Mouse (Mus musculus) hindbrain, embryonic 10.5 days (tissue): Measurements from ENCODE around the gene Gabra5. TPM values are rescaled to one million over a fixed set of nuclear protein-coding genes. Genes with fewer than 3 reads are reported as not detected.

ENCODE experiments used
- DNase-seq: peaks from one replicate; pipeline ENCODE4 v3.0.0-alpha.2; 2017; ENCODE audit warnings: low spot score
- H3K27ac ChIP-seq: fragments of 300-500 bp; sonication (generic); 2 replicates; pipeline ENCODE4 v1.5.1; 2016; ENCODE audit warnings: mild to moderate bottlenecking, moderate library complexity
- H3K27me3 ChIP-seq: fragments of 300-500 bp; sonication (generic); 2 replicates; pipeline ENCODE4 v1.6.1; 2016; ENCODE audit warnings: mild to moderate bottlenecking; ENCODE audit not compliant: poor library complexity, insufficient read depth, severe bottlenecking
- H3K36me3 ChIP-seq: fragments of 300-500 bp; sonication (generic); 2 replicates; pipeline ENCODE4 v1.6.1; 2016; ENCODE audit warnings: mild to moderate bottlenecking, moderate library complexity
- H3K4me1 ChIP-seq: fragments of 300-500 bp; sonication (generic); replicated peaks from 2 replicates; pipeline ENCODE4 v1.6.1; 2016; ENCODE audit warnings: mild to moderate bottlenecking
- H3K4me3 ChIP-seq: fragments of 300-500 bp; sonication (generic); 2 replicates; pipeline ENCODE4 v1.5.1; 2016; ENCODE audit warnings: mild to moderate bottlenecking, moderate library complexity
- H3K9me3 ChIP-seq: fragments of 300-500 bp; sonication (generic); 2 replicates; pipeline ENCODE4 v1.6.1; 2016; ENCODE audit warnings: mild to moderate bottlenecking, moderate library complexity
- WGBS: fragments of 180-500 bp; shearing (Covaris S2); methylation state at CpG from one replicate; pipeline ENCODE4 v1.1.7; 2016; 5-methylcytosine and 5-hydroxymethylcytosine counted together
- polyA plus RNA-seq: library from polyadenylated mRNA; unstranded; fragments of >200 nt; fragmentation: Nextera tagmentation; extraction: Ambion mirVana; gene quantifications from 2 replicates; pipeline ENCODE4 v1.2.1, GENCODE M21; 2016

Gabra5 gene
- polyA plus RNA-seq, 1 experiment from 2014 or later, result 0.46 TPM

DNA sequence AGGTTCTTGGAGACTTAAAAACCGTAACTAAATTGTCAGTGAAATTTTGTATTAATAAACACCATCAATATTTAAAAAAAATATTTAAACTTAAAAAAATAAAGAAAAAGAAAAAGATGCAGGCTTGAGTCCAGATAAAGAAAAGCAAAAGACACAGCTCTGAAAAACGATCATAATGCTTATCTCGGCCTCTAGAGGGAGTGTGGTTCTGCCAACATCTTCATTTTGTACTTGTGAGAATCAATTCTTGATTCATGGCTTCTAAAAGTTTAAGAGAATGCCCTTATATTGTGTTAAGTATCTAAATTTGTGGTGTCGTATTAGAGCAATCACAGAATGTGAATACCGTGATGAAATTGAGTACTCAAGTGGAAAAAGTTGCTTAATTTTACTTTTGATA is 49.5 kb downstream of the Gabra5 start:
- 70% methylated on average over 5 of the region's 5 CpGs for WGBS
- Histone ChIP-seq H3K4me1 (no peaks in the 10 kb centered on the region), H3K27ac (no peak overlapping the region), H3K4me3 (no peak overlapping the region), H3K9me3 (no peaks in the 10 kb centered on the region), H3K36me3 (no peaks in the 10 kb centered on the region), H3K27me3 (no peaks in the 10 kb centered on the region)
- DNase-seq, result no peak

DNA sequence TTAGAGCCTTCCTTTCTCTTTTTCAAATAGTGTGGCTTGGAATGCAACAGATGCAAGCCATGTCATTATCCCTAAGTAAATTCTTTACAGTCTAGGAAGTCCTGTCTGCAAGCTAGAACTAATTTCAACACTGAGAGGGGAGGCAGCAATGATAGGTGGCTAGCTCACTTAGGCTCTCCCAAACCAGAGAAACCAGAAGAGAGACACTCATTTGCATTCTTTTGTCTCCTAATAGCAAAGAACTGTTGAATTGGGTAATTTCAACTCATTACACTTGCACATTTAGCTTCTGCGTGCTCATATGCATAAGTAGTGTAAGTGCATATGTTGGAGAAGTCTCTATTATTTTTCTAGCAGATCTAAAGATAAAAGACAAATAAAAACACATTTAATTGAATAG is 61.6 kb downstream of the Gabra5 start:
- Histone ChIP-seq H3K4me3 (no peak overlapping the region), H3K27me3 (no peaks in the 10 kb centered on the region), H3K27ac (no peak overlapping the region), H3K36me3 (no peaks in the 10 kb centered on the region), H3K9me3 (no peaks in the 10 kb centered on the region), H3K4me1 (no peaks in the 10 kb centered on the region)
- no peak for DNase-seq
- WGBS, result 78% methylated on average over 1 of the region's 1 CpGs

DNA sequence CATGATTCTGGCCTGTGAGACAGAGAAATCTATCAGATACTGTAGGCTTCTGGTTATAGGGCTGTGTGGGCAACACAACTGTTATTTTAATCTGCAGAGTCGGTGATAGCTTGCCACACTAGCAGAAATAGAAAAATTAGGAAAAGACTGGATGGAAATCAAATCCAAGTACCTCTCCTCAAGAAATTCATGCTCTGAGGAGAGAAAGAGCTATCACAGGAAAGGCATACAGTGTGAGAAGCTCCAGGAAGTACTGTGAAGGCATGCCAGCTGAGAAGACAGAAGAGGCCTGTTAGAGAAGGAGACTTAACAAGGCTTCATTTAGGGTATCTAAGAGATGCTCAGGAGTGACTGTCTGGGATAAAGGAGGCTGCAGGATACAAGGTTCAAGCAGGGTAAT is 87.2 kb downstream of the Gabra5 start:
- no peaks in the 10 kb centered on the region for H3K4me1 ChIP-seq

DNA sequence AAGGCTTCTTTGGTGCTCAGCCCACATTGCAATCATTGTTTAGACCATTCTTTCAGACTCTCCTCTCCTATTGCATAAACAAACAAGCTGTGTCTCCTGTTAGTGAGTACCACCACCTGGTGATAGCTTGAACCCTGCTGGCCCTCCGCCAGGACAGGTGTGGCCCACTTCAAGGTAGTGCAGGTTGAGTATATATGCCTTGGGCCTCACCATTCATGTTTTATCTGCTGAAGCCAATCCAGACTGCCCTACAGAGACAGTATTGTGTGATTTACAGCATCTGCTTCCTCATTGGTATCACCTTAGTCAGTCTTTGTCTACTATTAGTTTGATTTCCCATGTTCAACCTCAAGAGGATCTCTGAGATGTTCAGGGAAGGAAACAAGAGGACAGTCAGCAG is 88.8 kb downstream of the Gabra5 start:
- Histone ChIP-seq H3K27me3 (no peaks in the 10 kb centered on the region), H3K4me3 (no peak overlapping the region), H3K36me3 (no peaks in the 10 kb centered on the region), H3K4me1 (no peaks in the 10 kb centered on the region), H3K27ac (no peak overlapping the region), H3K9me3 (no peaks in the 10 kb centered on the region)
- DNase-seq, result no peak
- WGBS, result 85% methylated on average over 1 of the region's 1 CpGs

More for the DNA sequence above, 87.2 kb downstream of the Gabra5 start:
- Histone ChIP-seq H3K4me3 (no peak overlapping the region), H3K9me3 (no peaks in the 10 kb centered on the region), H3K27me3 (no peaks in the 10 kb centered on the region), H3K36me3 (no peaks in the 10 kb centered on the region), H3K27ac (no peak overlapping the region)
- 86% methylated on average over 1 of the region's 1 CpGs for WGBS
- DNase-seq, result no peak

DNA sequence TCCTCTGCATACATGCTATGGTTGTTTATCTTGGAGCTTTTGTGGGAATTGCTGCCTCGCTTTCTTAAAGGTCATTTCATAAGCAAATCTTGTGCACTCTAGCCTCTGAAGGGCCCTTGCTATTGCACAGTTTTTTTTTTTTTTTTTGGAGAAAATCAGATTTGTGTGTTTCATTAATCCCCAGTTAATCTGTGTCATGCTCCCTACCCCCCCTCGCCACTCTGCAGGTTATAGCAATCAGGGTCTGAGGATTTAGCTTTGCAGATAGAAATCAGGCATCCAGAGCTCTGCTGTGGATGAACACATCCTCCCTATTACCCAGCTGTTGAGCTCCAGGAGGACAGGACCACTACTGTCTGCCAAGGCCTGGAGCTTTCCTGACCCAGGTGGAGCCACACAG is 90.5 kb downstream of the Gabra5 start, which contains the start of gene Gabrb3:
TSS of gene Gabrb3 (plus strand) at position 301 of the 400 bp plus-strand sequence.
- H3K27ac ChIP-seq, result no peak within 1 kb of the TSS
- no peaks in the 10 kb centered on the region for H3K36me3 ChIP-seq
- no peak within 1 kb of the TSS for H3K4me3 ChIP-seq
- DNase-seq, result no peak
- H3K27me3 ChIP-seq, result no peaks in the 10 kb centered on the region
- H3K9me3 ChIP-seq, result no peaks in the 10 kb centered on the region
- H3K4me1 ChIP-seq, result no peaks in the 10 kb centered on the region
- WGBS, result 83% methylated on average over 2 of the region's 2 CpGs

DNA sequence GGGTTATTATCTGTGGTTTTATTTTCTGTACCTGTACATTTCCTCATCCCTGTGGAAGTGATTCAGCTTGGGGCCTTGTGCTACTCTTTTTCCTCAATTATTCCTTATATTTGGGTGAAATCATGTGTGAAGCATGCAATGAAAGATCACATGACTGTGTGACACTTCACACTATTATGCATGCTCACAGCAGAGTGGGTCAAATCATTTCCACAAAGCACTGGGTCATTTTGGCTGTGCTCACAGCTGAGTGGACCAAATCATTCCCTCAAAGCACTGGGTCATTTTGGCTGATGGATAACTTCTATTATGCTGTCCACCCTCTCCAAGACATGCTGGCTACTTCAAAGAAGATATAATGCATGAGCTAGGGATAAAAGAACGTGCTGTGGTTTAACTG is 97.0 kb downstream of the Gabra5 start:
- Histone ChIP-seq H3K4me1 (0 out of 2 replicates have a peak, but pooled peaks cover 3% of the 10 kb centered on the region), H3K27ac (no peak overlapping the region), H3K27me3 (no peaks in the 10 kb centered on the region), H3K4me3 (no peak overlapping the region), H3K36me3 (no peaks in the 10 kb centered on the region), H3K9me3 (no peaks in the 10 kb centered on the region)
- 32% methylated on average over 1 of the region's 1 CpGs for WGBS
- no peak for DNase-seq

DNA sequence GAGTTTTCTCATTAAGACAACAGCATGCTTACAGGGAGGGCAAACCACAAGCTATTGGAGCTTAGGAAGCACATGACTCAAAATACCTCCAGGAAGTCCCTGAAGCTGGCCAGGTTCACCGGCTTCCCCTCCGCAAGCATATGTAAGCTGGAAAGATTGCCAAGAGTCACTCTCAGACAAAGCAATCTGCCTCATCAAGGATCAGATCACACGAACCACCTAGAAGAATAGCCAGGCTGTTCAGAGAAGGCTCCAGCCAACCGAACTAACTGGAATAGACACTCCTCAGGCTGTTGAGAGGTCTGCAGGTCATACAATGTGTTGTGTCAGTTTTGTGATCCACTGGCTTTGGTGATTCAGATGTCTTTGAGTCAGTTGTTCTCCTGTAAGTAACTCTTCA is 98.7 kb downstream of the Gabra5 start:
- 0 out of 2 replicates have a peak, but pooled peaks cover 3% of the 10 kb centered on the region for H3K4me1 ChIP-seq
- no peak for DNase-seq
- H3K27ac ChIP-seq, result no peak overlapping the region
- H3K36me3 ChIP-seq, result no peaks in the 10 kb centered on the region
- H3K4me3 ChIP-seq, result no peak overlapping the region
- H3K27me3 ChIP-seq, result no peaks in the 10 kb centered on the region
- WGBS, result 87% methylated on average over 4 of the region's 4 CpGs
- no peaks in the 10 kb centered on the region for H3K9me3 ChIP-seq

DNA sequence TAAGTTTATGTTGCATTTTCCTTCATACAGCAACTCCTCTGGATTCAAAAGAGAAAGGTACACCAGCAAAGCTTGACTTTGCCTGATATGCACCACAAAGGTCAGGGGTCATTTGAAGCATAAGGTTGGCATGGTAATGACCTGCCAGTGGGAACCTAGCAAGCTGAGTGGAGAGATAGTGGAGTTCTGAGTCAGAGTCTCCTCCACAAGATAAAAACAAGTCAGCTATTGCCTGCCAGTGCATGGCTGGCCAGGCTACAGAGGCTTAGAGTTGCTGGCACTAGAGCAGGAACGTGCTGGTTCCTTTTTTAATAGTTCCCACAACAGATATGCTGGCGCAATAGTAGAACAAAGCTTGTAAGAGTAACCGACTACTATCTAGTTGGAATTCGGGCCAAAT is 116.3 kb downstream of the Gabra5 start:
- no peaks in the 10 kb centered on the region for H3K9me3 ChIP-seq
- no peak for DNase-seq
- 0 out of 2 replicates have a peak, but pooled peaks cover 7% of the 10 kb centered on the region for H3K4me1 ChIP-seq
- peaks cover under 1% of the 10 kb centered on the region; the same call in 1 of the 2 replicates for H3K27me3 ChIP-seq
- H3K27ac ChIP-seq, result no peak overlapping the region
- H3K4me3 ChIP-seq, result no peak overlapping the region
- 86% methylated on average over 4 of the region's 4 CpGs for WGBS
- no peaks in the 10 kb centered on the region for H3K36me3 ChIP-seq

DNA sequence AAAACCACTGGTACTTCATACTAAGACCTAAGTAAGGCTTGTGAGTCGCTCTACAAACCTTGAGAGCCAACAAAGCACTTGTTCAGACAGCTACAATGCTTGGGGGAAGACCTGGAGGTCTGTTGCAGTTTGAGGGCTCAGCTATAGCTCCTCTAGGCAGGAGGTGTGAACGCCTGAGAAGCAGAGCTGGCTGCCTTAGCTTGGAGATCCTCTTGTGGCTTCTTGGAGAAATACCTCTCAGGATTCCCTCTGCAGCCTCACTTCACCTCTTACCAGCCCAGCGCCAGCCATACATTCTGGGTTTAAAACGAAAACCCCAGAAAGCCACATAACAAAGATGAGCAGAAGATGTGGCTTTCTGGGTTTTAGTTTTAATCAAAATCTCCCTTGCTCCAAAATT is 119.8 kb downstream of the Gabra5 start:
- Histone ChIP-seq H3K27me3 (peaks cover 36% of the 10 kb centered on the region), H3K4me1 (peaks cover 19% of the 10 kb centered on the region), H3K4me3 (no peak overlapping the region), H3K27ac (no peak overlapping the region), H3K9me3 (no peaks in the 10 kb centered on the region), H3K36me3 (no peaks in the 10 kb centered on the region)
- DNase-seq, result no peak
- 50% methylated on average over 4 of the region's 4 CpGs for WGBS

DNA sequence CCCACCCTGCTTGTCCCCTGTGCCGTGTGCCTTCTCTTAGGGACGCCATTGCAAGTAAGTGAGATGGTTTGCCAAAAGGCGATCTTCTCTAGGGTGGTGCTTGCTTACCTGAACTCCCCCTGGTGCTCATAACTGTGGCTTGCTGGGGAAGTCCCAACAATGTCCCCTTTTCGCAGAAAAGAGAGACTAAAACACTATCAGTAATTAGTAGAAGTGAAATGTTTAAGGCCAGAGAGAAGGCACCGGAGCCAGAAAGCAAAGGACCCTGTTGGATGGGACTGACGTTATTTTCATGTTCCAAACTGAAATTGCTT is 122.6 kb downstream of the Gabra5 start:
- no peaks in the 10 kb centered on the region for H3K9me3 ChIP-seq
- peaks cover 19% of the 10 kb centered on the region for H3K4me1 ChIP-seq
- no peaks in the 10 kb centered on the region for H3K36me3 ChIP-seq
- 21% methylated on average over 6 of the region's 6 CpGs for WGBS
- H3K27me3 ChIP-seq, result peaks cover 39% of the 10 kb centered on the region
- H3K4me3 ChIP-seq, result peak overlapping the region; percentile 69
- no peak overlapping the region for H3K27ac ChIP-seq
- no peak for DNase-seq

DNA sequence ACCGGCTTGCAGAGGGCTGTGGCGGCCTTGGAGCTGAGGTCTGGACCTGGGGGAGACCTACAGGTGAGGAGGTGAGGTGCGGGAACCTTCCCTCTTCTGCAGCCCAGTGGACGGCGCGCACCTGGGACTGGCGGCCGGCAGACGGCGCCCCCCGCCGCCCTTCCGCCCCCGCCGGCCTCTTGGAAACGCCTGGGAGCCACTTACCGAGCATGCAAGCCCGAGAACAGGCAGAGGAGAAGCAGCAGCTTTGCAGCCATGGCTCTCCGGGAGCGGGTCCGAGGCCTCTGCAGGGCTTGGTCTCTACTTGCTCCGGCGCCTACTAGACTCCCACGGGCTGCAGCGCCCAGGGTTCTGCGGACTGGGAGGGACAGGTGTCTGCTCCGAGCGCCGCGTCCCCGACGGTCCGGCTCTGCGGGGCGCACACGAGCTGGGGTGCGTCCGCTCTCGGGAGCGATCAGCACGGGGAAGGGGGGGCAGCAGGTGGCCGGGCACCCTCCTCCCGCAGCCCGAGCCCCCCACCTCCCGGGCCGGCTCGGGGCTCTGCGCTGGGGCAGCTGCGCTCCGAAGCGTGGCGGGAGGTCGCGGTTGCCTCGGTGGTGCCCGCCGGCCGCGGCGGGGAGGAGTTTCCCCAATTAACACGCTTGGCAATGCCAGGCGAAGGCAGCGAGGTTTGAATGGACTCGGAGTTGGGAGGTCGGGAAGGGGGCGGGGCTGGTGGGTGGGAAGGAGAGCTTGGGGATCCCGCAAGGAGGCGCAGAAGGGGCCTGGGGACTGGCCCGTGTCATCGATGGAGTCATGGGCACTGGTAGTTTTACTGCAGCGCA is 123.1 kb downstream of the Gabra5 start, which contains the start of gene Gabrg3:
TSS of gene Gabrg3 (minus strand) at position 672 of the 824 bp plus-strand sequence.
- peak within 1 kb of the TSS; percentile 70 for H3K27ac ChIP-seq
- DNase-seq, result peak; percentile 47
- no peaks in the 10 kb centered on the region for H3K36me3 ChIP-seq
- H3K27me3 ChIP-seq, result peaks cover 39% of the 10 kb centered on the region
- H3K4me1 ChIP-seq, result peaks cover 19% of the 10 kb centered on the region
- under 1% methylated on average over 67 of the region's 71 CpGs for WGBS
- peak within 1 kb of the TSS; percentile 69 for H3K4me3 ChIP-seq
- no peaks in the 10 kb centered on the region for H3K9me3 ChIP-seq

DNA sequence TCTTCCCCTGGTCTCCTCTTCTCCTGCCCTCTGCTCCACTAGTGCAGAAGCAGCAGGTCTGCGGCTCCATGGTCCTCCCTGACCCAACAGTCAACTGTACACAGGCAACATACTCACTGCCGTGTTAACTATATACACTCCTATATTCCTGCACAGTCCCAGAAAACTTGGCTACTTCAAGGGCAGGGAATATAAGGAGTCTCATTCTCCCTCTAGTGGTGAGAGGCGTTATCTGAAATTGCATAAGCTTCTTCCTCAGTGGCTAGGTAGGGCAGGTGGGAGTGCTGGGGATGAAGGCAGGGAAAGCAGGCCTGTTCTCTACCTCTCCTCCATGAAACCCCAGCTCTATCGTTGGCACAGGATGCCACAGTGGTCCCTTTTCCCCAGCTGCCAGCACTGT is 125.7 kb downstream of the Gabra5 start:
- Histone ChIP-seq H3K36me3 (no peaks in the 10 kb centered on the region), H3K27me3 (peaks cover 39% of the 10 kb centered on the region), H3K9me3 (no peaks in the 10 kb centered on the region), H3K4me1 (peaks cover 14% of the 10 kb centered on the region), H3K4me3 (no peak overlapping the region), H3K27ac (no peak overlapping the region)
- peak; percentile 3 for DNase-seq
- 38% methylated on average over 4 of the region's 4 CpGs for WGBS

DNA sequence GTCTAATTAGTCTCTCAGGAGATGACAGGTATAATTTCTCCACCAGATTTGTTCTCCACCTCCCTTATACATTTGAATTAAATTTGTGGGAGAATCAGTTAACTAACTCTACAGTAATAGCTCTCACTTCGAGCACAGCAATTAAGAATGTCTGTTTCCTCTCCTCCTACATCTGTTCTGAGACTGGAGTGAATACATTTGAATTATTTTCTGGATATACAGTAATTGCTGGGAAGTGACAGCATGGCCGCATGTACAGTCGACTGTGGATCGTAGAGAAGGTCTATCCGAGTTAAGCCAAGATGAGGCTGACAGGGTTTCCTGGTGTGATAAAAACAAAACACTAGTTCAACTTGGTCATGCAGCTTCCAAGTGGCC is 143.9 kb downstream of the Gabra5 start:
- DNase-seq, result no peak
- WGBS, result 81% methylated on average over 5 of the region's 5 CpGs
- no peaks in the 10 kb centered on the region for H3K9me3 ChIP-seq
- H3K27ac ChIP-seq, result no peak overlapping the region
- no peaks in the 10 kb centered on the region for H3K27me3 ChIP-seq
- no peaks in the 10 kb centered on the region for H3K4me1 ChIP-seq
- H3K4me3 ChIP-seq, result no peak overlapping the region
- H3K36me3 ChIP-seq, result no peaks in the 10 kb centered on the region
